Mouse (Mus musculus) bone marrow, adult 2 months (tissue): Measurements from ENCODE around the gene Rps23. TPM values are rescaled to one million over a fixed set of nuclear protein-coding genes. Genes with fewer than 3 reads are reported as not detected.

Experiments used
- H3K27ac ChIP-seq: fragments of 200-500 bp; 2 replicates; pipeline ENCODE4 v1.5.1; 2012; ENCODE audit warnings: low read depth, mild to moderate bottlenecking, control low read depth, inconsistent platforms, low read length; ENCODE audit not compliant: control insufficient read depth, poor library complexity, insufficient read depth
- H3K4me1 ChIP-seq: fragments of 200-500 bp; 2 replicates; pipeline ENCODE4 v1.6.1; 2011; ENCODE audit warnings: low read length; ENCODE audit not compliant: control insufficient read depth, insufficient read depth
- H3K4me3 ChIP-seq: fragments of 200-500 bp; replicated peaks from 2 replicates; pipeline ENCODE3; 2011; ENCODE audit warnings: mild to moderate bottlenecking, low read depth, low read length, control low read depth; ENCODE audit not compliant: control insufficient read depth
- CTCF ChIP-seq: fragments of 200-500 bp; IDR thresholded peaks from 2 replicates; pipeline ENCODE4 v1.5.1; 2011; ENCODE audit warnings: low read length, control low read depth; ENCODE audit not compliant: control insufficient read depth, insufficient read depth
- POLR2A ChIP-seq: fragments of 200-500 bp; IDR thresholded peaks from 2 replicates; pipeline ENCODE4 v1.6.1; 2011; ENCODE audit warnings: low read depth, mild to moderate bottlenecking, control low read depth, low read length, borderline replicate concordance; ENCODE audit not compliant: control insufficient read depth
- WGBS: fragments of 180-500 bp; shearing (Covaris S2); methylation state at CpG from one replicate; pipeline ENCODE4 v1.1.7; 2018; 5-methylcytosine and 5-hydroxymethylcytosine counted together
- polyA plus RNA-seq: library from polyadenylated mRNA; stranded (reverse); fragments of >200 nt; gene quantifications from 2 replicates; pipeline ENCODE4 v1.2.4, GENCODE M21; 2011; ENCODE audit warnings: low replicate concordance; ENCODE audit not compliant: missing spikeins, insufficient read depth, insufficient read length

Rps23 gene
- 106 and 269 TPM in 2 replicates for polyA plus RNA-seq

DNA sequence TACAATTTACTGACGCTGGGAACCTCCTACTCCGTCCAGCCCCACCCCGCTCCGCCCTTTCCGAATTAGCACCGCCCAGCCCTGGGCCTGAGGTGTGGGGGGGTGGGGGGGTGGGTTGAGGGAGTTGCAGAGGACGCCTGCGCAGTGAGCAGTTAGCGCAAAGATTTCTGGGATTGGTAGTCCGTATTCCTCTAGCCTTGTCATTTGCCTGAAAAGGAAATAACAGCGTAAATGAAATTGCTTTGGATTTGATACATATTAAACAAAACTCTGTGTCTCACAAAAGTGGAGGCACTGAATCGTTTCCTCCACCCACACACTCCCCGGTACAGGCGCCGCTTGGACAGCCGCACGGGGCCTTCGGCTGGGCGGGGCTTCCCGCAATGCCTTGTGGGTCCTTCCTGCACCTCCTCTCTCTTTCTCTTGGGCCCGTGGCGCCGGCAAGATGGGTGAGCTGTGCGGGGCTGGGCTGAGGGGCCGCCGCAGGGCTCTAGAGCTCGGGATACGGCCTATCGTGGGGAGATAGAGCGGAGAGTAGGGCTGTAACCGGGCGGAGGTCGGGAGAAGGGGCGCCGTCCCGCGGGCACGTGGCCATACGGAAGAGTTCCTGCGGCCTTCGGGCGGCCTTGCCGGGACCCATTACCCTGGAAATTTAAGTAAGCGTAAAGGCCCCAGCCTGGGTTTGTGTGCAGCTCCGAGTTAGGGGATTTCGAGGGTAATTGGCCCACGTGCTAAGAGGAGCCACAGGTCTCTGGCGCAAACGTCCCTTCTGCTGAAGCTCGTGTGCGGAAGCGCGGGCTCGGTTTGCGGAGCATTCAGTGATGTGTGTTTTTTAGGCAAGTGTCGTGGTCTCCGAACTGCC lies at the start of gene Rps23:
Rps23 (plus strand) TSS at position 208 of the 862 bp plus-strand sequence.
- Histone ChIP-seq H3K4me3 (peak within 1 kb of the TSS; percentile 99), H3K4me1 (no peaks in the 10 kb centered on the region; the same call in 1 of the 2 replicates), H3K27ac (peak within 1 kb of the TSS; percentile 90)
- WGBS, result under 1% methylated on average over 57 of the region's 57 CpGs
- TF ChIP-seq POLR2A (peak; percentile 84; the same call in 1 of the 2 replicates), CTCF (no peak)

DNA sequence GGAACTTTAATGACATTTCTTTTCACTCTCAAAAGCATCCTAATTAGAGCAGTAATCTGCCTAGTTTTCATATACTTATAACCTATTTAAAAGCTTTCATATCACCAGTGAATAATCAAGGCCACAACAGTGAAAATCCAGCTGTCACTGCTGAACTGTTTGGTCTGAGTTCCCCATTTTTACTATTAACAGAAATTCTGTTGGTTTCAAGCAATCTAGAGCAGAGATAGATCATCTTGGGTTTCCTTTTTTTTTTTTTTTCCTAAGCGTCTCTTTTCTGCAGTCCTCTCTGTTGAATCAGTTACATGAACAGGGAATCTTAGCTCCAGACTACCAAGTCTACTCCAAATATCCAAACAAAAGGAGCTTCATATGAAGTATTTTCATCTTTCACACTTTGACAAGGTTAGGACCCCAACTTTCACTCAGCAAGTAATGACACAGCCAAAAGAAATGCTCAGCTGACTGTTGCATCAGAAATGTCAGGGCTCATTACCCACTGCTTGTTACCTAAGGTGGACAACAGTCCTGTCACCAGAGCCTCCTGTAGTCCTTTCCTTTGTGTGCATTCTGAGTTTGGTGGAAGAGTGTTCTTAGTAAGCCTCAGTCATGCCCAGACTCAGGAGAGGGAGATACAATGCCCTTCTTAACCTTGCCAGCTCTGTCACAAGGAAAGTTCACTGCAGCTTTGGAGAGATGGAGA lies 40.9 kb upstream of the Rps23 start:
- Histone ChIP-seq H3K4me1 (no peaks in the 10 kb centered on the region; the same call in 1 of the 2 replicates), H3K4me3 (no peak overlapping the region), H3K27ac (no peak overlapping the region)
- 16% methylated on average over 1 of the region's 1 CpGs for WGBS
- no peak for TF ChIP-seq POLR2A
- TF ChIP-seq CTCF, result no peak

GRCm38 (mm10) chr13:90885856-90886532 lies 36.8 kb upstream of the Rps23 start:
- no peaks in the 10 kb centered on the region; the same call in 1 of the 2 replicates for H3K4me1 ChIP-seq
- WGBS, result 42% methylated on average over 13 of the region's 13 CpGs
- no peak for TF ChIP-seq POLR2A
- H3K4me3 ChIP-seq, result no peak overlapping the region
- H3K27ac ChIP-seq, result no peak overlapping the region

- Histone ChIP-seq H3K27ac (no peak overlapping the region), H3K4me3 (peak overlapping the region; percentile 26), H3K4me1 (no peaks in the 10 kb centered on the region; the same call in 1 of the 2 replicates)
- WGBS, result 2% methylated on average over 18 of the region's 18 CpGs
- TF ChIP-seq POLR2A (no peak), CTCF (peak; percentile 61)
Observed at GRCm38 (mm10) chr13:90886568-90886983, 36.2 kb upstream of the Rps23 start.

DNA sequence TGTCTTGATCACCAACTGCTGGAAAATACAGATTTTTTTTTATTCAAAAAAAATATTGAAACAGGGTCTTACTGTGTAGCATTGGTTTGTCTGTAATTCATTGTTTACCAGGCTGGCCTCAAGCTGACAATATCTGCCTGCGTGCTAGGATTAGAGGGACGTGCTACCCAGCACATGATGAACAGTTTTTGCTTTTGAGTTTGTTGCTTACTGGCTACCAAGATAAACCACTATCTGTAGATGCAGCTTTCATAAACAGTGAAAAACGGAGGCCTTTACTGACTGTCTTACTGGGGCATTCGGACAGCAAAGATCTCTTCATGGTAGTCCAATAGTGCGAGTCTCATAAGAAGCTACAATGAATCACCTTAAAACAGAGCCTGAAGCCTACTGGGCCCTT lies 32.6 kb upstream of the Rps23 start:
- Histone ChIP-seq H3K4me3 (no peak overlapping the region), H3K4me1 (no peaks in the 10 kb centered on the region; the same call in 1 of the 2 replicates), H3K27ac (no peak overlapping the region)
- WGBS, result 64% methylated on average over 5 of the region's 5 CpGs
- TF ChIP-seq POLR2A, result no peak
- no peak for TF ChIP-seq CTCF

- WGBS, result 89% methylated on average over 4 of the region's 4 CpGs
- no peak for TF ChIP-seq POLR2A
- TF ChIP-seq CTCF, result no peak
- no peaks in the 10 kb centered on the region for H3K4me1 ChIP-seq
- H3K27ac ChIP-seq, result no peak overlapping the region
- H3K4me3 ChIP-seq, result no peak overlapping the region
Observed at GRCm38 (mm10) chr13:90894819-90895218, 27.9 kb upstream of the Rps23 start.

- Histone ChIP-seq H3K27ac (no peak overlapping the region), H3K4me1 (no peaks in the 10 kb centered on the region), H3K4me3 (no peak overlapping the region)
- WGBS, result 73% methylated on average over 2 of the region's 2 CpGs
- TF ChIP-seq CTCF (no peak), POLR2A (no peak)
Observed at GRCm38 (mm10) chr13:90896098-90896497, 26.7 kb upstream of the Rps23 start.

- H3K4me3 ChIP-seq, result no peak overlapping the region
- WGBS, result 90% methylated on average over 12 of the region's 12 CpGs
- TF ChIP-seq POLR2A (no peak), CTCF (no peak)
- no peaks in the 10 kb centered on the region for H3K4me1 ChIP-seq
- H3K27ac ChIP-seq, result no peak overlapping the region
Observed at GRCm38 (mm10) chr13:90896821-90897220, 25.9 kb upstream of the Rps23 start.
